Mouse (Mus musculus) retina, postnatal 7 days (tissue): ENCODE results near the gene C130032M10Rik.

Experiments used
- DNase-seq: peaks from one replicate; pipeline ENCODE4 v3.0.0-alpha.2; 2012; ENCODE audit warnings: low read depth, low spot score

Gene C130032M10Rik

GRCm38 (mm10) chr9:114548496-114548895 lies 33.0 kb downstream of the C130032M10Rik start:
- DNase-seq: no peak

- DNase-seq: no peak
Measured at GRCm38 (mm10) chr9:114549117-114549516, 33.6 kb downstream of the C130032M10Rik start.

- DNase-seq: no peak
Measured at GRCm38 (mm10) chr9:114550033-114550432, 34.5 kb downstream of the C130032M10Rik start.

GRCm38 (mm10) chr9:114553828-114554227 lies 38.3 kb downstream of the C130032M10Rik start:
- no peak for DNase-seq

- DNase-seq: no peak
Measured at GRCm38 (mm10) chr9:114554355-114554979, 39.0 kb downstream of the C130032M10Rik start.

- no peak for DNase-seq
Measured at GRCm38 (mm10) chr9:114556276-114556855, 40.9 kb downstream of the C130032M10Rik start.

- no peak for DNase-seq
Measured at GRCm38 (mm10) chr9:114557086-114557485, 41.6 kb downstream of the C130032M10Rik start.

GRCm38 (mm10) chr9:114560141-114560540 lies 44.6 kb downstream of the C130032M10Rik start:
- no peak for DNase-seq

GRCm38 (mm10) chr9:114560771-114561670 lies 45.5 kb downstream of the C130032M10Rik start:
- DNase-seq: no peak

- no peak for DNase-seq
Measured at GRCm38 (mm10) chr9:114561671-114561971, 46.1 kb downstream of the C130032M10Rik start.

- DNase-seq: no peak
Measured at GRCm38 (mm10) chr9:114562031-114562918, 46.8 kb downstream of the C130032M10Rik start.

GRCm38 (mm10) chr9:114562919-114563751 lies 47.6 kb downstream of the C130032M10Rik start:
- DNase-seq: peak; percentile 36

- no peak for DNase-seq
Measured at GRCm38 (mm10) chr9:114563761-114564606, 48.5 kb downstream of the C130032M10Rik start, which contains the start of gene Trim71. Gene Trim71, minus strand, starts transcription at chr9:114564369.

- no peak for DNase-seq
Measured at GRCm38 (mm10) chr9:114564667-114565066, 49.2 kb downstream of the C130032M10Rik start.
